Mouse (Mus musculus) stomach, postnatal 0 days (tissue): ENCODE results near the gene D930048N14Rik. TPM values are rescaled to one million over a fixed set of nuclear protein-coding genes. Genes with fewer than 3 reads are reported as not detected.
A peak's percentile ranks its signal among the peaks of the same experiment; 100 is the strongest.

Experiments
- ATAC-seq: fragments of 200-750 bp; cut with Nextera tagmentation; 2 replicates; pipeline ENCODE4 v1.8.0; 2017; ENCODE audit not compliant: low FRiP score, low TSS enrichment
- DNase-seq: peaks from one replicate; pipeline ENCODE4 v3.0.0-alpha.2; 2016; ENCODE audit warnings: low spot score
- H3K27ac ChIP-seq: fragments of 300-500 bp; sonication (generic); replicated peaks from 2 replicates; pipeline ENCODE4 v1.5.1; 2014; ENCODE audit warnings: mild to moderate bottlenecking, control low read depth
- H3K27me3 ChIP-seq: fragments of 300-500 bp; sonication (generic); 2 replicates; pipeline ENCODE4 v1.6.1; 2014; ENCODE audit warnings: low read length; ENCODE audit not compliant: control insufficient read depth, insufficient read depth
- H3K36me3 ChIP-seq: fragments of 300-500 bp; sonication (generic); 2 replicates; pipeline ENCODE4 v1.6.1; 2014; ENCODE audit warnings: low read length, mixed read lengths; ENCODE audit not compliant: control insufficient read depth, insufficient read depth
- H3K4me1 ChIP-seq: fragments of 300-500 bp; sonication (generic); replicated peaks from 2 replicates; pipeline ENCODE4 v1.6.1; 2014; ENCODE audit warnings: antibody characterized with exemption; ENCODE audit not compliant: control insufficient read depth, insufficient read depth
- H3K4me2 ChIP-seq: fragments of 300-500 bp; sonication (generic); replicated peaks from 2 replicates; pipeline ENCODE4 v1.6.1; 2014; ENCODE audit warnings: low read depth, mild to moderate bottlenecking, control low read depth, moderate library complexity
- H3K4me3 ChIP-seq: fragments of 300-500 bp; sonication (generic); 2 replicates; pipeline ENCODE4 v1.5.1; 2014; ENCODE audit warnings: low read depth, low read length, control low read depth
- H3K9ac ChIP-seq: fragments of 300-500 bp; sonication (generic); 2 replicates; pipeline ENCODE4 v1.6.1; 2014; ENCODE audit warnings: mild to moderate bottlenecking, low read length, control low read depth, mixed read lengths
- H3K9me3 ChIP-seq: fragments of 300-500 bp; sonication (generic); 2 replicates; pipeline ENCODE4 v1.6.1; 2016; ENCODE audit warnings: low read length; ENCODE audit not compliant: control insufficient read depth
- CTCF ChIP-seq: IDR thresholded peaks from 2 replicates; pipeline ENCODE4 v1.5.1; 2016; ENCODE audit warnings: antibody characterized with exemption, low read depth, mild to moderate bottlenecking, moderate library complexity
- EP300 ChIP-seq: optimal IDR thresholded peaks from 2 replicates; pipeline ENCODE3; 2016; ENCODE audit warnings: antibody characterized with exemption
- WGBS: fragments of 180-500 bp; shearing (Covaris S2); extraction: QIAGEN DNeasy Blood & Tissue Kit; methylation state at CpG from one replicate; pipeline ENCODE4 v1.1.7; 2014; 5-methylcytosine and 5-hydroxymethylcytosine counted together
- polyA plus RNA-seq: library from polyadenylated mRNA; unstranded; fragments of >200 nt; fragmentation: Nextera tagmentation; extraction: Ambion mirVana; gene quantifications from 2 replicates; pipeline ENCODE4 v1.2.1, GENCODE M21; 2015

D930048N14Rik gene
- polyA plus RNA-seq = 2.0 and 2.3 TPM in 2 replicates

GRCm38 (mm10) chr11:51650691-51651515 is at the start of gene D930048N14Rik, which contains the start of gene N4bp3:
D930048N14Rik (plus strand) TSS chr11:51650954.
N4bp3 (minus strand) TSS chr11:51650842.
- Histone ChIP-seq H3K4me1 (peaks cover 3% of the 10 kb centered on the region; the same call in 1 of the 2 replicates), H3K9ac (peak within 1 kb of the TSS; percentile 76), H3K4me3 (peak within 1 kb of the TSS; percentile 66), H3K27me3 (no peaks in the 10 kb centered on the region), H3K4me2 (peak within 1 kb of the TSS; percentile 97), H3K9me3 (no peaks in the 10 kb centered on the region), H3K27ac (peak within 1 kb of the TSS; percentile 86), H3K36me3 (no peaks in the 10 kb centered on the region)
- 2% methylated on average over 64 of the region's 70 CpGs for WGBS
- ATAC-seq (peak; percentile 87), DNase-seq (peak; percentile 89)
- TF ChIP-seq CTCF (no peak), EP300 (no peak)

- Histone ChIP-seq H3K9ac (no peak overlapping the region), H3K36me3 (peaks cover 51% of the 10 kb centered on the region), H3K27me3 (no peaks in the 10 kb centered on the region), H3K4me2 (no peak overlapping the region), H3K9me3 (no peaks in the 10 kb centered on the region), H3K27ac (no peak overlapping the region), H3K4me1 (no peaks in the 10 kb centered on the region; the same call in 1 of the 2 replicates), H3K4me3 (no peak overlapping the region)
- TF ChIP-seq EP300 = no peak
- TF ChIP-seq CTCF = no peak
- DNase-seq = no peak
- no peak for ATAC-seq
- WGBS = 69% methylated on average over 3 of the region's 3 CpGs
Measured at GRCm38 (mm10) chr11:51602253-51602652, 48.5 kb upstream of the D930048N14Rik start.

- peak overlapping the region; percentile 98 for H3K9ac ChIP-seq
- under 1% methylated on average over 79 of the region's 81 CpGs for WGBS
- peaks cover 24% of the 10 kb centered on the region for H3K36me3 ChIP-seq
- no peaks in the 10 kb centered on the region for H3K9me3 ChIP-seq
- peak overlapping the region; percentile 97 for H3K4me3 ChIP-seq
- DNase-seq (peak; percentile 94), ATAC-seq (peak; percentile 89)
- TF ChIP-seq CTCF (no peak), EP300 (no peak)
- peak overlapping the region; percentile 98 for H3K27ac ChIP-seq
- no peaks in the 10 kb centered on the region for H3K27me3 ChIP-seq
- no peaks in the 10 kb centered on the region; the same call in 1 of the 2 replicates for H3K4me1 ChIP-seq
- H3K4me2 ChIP-seq = peak overlapping the region; percentile 83
Measured at GRCm38 (mm10) chr11:51605602-51606446, 44.9 kb upstream of the D930048N14Rik start.

GRCm38 (mm10) chr11:51606447-51607095 is 44.2 kb upstream of the D930048N14Rik start, which contains the start of gene Hnrnpab:
Hnrnpab (minus strand) TSS chr11:51606847.
- peak within 1 kb of the TSS; percentile 97 for H3K4me3 ChIP-seq
- H3K27me3 ChIP-seq = no peaks in the 10 kb centered on the region
- TF ChIP-seq EP300 (peak; percentile 89), CTCF (no peak)
- H3K9ac ChIP-seq = peak within 1 kb of the TSS; percentile 98
- ATAC-seq (peak; percentile 90), DNase-seq (peak; percentile 95)
- peak within 1 kb of the TSS; percentile 83 for H3K4me2 ChIP-seq
- H3K9me3 ChIP-seq = no peaks in the 10 kb centered on the region
- H3K4me1 ChIP-seq = no peaks in the 10 kb centered on the region; the same call in 1 of the 2 replicates
- peaks cover 17% of the 10 kb centered on the region for H3K36me3 ChIP-seq
- under 1% methylated on average over 69 of the region's 91 CpGs for WGBS
- peak within 1 kb of the TSS; percentile 98 for H3K27ac ChIP-seq

- no peaks in the 10 kb centered on the region; the same call in 1 of the 2 replicates for H3K4me1 ChIP-seq
- H3K4me3 ChIP-seq = peak overlapping the region; percentile 97
- H3K9ac ChIP-seq = peak overlapping the region; percentile 98
- no peak for DNase-seq
- peak overlapping the region; percentile 84 for H3K27ac ChIP-seq
- 5% methylated on average over 15 of the region's 15 CpGs for WGBS
- ATAC-seq = peak; percentile 31
- no peaks in the 10 kb centered on the region for H3K27me3 ChIP-seq
- H3K4me2 ChIP-seq = peak overlapping the region; percentile 83
- H3K9me3 ChIP-seq = no peaks in the 10 kb centered on the region
- peaks cover 11% of the 10 kb centered on the region for H3K36me3 ChIP-seq
- TF ChIP-seq CTCF (no peak), EP300 (no peak)
Measured at GRCm38 (mm10) chr11:51607096-51607738, 43.5 kb upstream of the D930048N14Rik start.
